Mouse (Mus musculus): ENCODE results near the gene Syt9.

DNA sequence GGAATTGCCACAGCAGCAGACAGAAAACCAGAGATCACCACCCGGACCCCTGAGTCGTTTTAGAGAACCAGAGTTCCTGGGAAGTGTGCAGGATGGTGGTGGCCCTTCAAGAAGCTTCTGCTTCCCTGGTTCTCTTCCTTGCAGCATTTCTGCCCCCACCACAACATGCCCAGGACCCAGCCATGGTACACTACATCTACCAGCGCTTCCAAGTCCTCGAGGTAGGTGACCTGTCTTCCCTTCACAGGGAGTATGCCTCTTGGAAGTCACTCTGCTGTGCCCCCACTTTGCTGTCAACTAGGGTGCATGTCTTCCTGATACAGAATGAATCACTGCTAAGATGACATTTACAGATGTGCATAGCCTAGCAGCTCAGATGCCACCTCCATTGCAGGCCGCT, 197.1 kb downstream of the Syt9 start:
- TF ChIP-seq POLR2A (IDR thresholded peaks at IDR 0.05; ENCODE audit: borderline replicate concordance, low read depth, low read length) (no peak), CTCF (IDR thresholded peaks at IDR 0.05; ENCODE audit: low read depth, low read length) (no peak)
